Mouse (Mus musculus): ENCODE results near the gene Zfp787.
"Not testable (repeated sequence)": the region's sequence is repeated elsewhere in the genome, so short reads cannot be mapped to it uniquely, and the experiment has no call there.

GRCm38 (mm10) chr7:6121128-6121527 is 34.7 kb downstream of the Zfp787 start:
- TF ChIP-seq CTCF (IDR thresholded peaks at IDR 0.05; ENCODE audit: low read depth); EP300 (optimal IDR thresholded peaks at IDR 0.05): not testable (repeated sequence)

All from stomach, postnatal 0 days (tissue).